Mouse (Mus musculus): Measurements from ENCODE around the gene 6030458C11Rik. TPM values are rescaled to one million over a fixed set of nuclear protein-coding genes. Genes with fewer than 3 reads are reported as not detected.

Gene 6030458C11Rik
- 34.9 and 38.3 TPM in 2 replicates for polyA plus RNA-seq (2016; fragmentation: Nextera tagmentation; extraction: Ambion mirVana)

- ATAC-seq (ENCODE audit: low FRiP score), result peak; percentile 100
- Histone ChIP-seq H3K9ac (peak within 1 kb of the TSS; percentile 90), H3K36me3 (replicated peaks) (peaks cover 44% of the 10 kb centered on the region), H3K4me1 (peaks cover 31% of the 10 kb centered on the region), H3K27ac (peak within 1 kb of the TSS; percentile 76), H3K4me2 (peak within 1 kb of the TSS; percentile 69), H3K4me3 (replicated peaks) (peak within 1 kb of the TSS; percentile 81), H3K27me3 (no peaks in the 10 kb centered on the region), H3K9me3 (no peaks in the 10 kb centered on the region)
- 1% methylated on average over 67 of the region's 67 CpGs for WGBS
These were observed at the start of gene 6030458C11Rik, which contains the start of gene Drosha for GRCm38 (mm10) chr15:12824197-12824952. 6030458C11Rik (minus strand) TSS chr15:12824649. Drosha (plus strand) TSS chr15:12824815.

GRCm38 (mm10) chr15:12867269-12867668 is 42.8 kb upstream of the 6030458C11Rik start:
- Histone ChIP-seq H3K4me3 (replicated peaks) (no peak overlapping the region), H3K27me3 (no peaks in the 10 kb centered on the region), H3K36me3 (replicated peaks) (peaks cover 63% of the 10 kb centered on the region), H3K4me2 (no peak overlapping the region), H3K4me1 (no peaks in the 10 kb centered on the region), H3K9me3 (no peaks in the 10 kb centered on the region), H3K27ac (no peak overlapping the region), H3K9ac (no peak overlapping the region)
- WGBS, result 78% methylated on average over 8 of the region's 8 CpGs
- no peak for ATAC-seq (ENCODE audit: low FRiP score)

- WGBS, result 87% methylated on average over 7 of the region's 7 CpGs
- Histone ChIP-seq H3K4me1 (no peaks in the 10 kb centered on the region), H3K9me3 (no peaks in the 10 kb centered on the region), H3K36me3 (replicated peaks) (peaks cover 68% of the 10 kb centered on the region), H3K27ac (no peak overlapping the region), H3K9ac (no peak overlapping the region), H3K27me3 (no peaks in the 10 kb centered on the region), H3K4me2 (no peak overlapping the region), H3K4me3 (replicated peaks) (no peak overlapping the region)
- ATAC-seq (ENCODE audit: low FRiP score), result no peak
These were observed 41.3 kb upstream of the 6030458C11Rik start for GRCm38 (mm10) chr15:12865595-12866314.

- Histone ChIP-seq H3K9ac (no peak overlapping the region), H3K9me3 (no peaks in the 10 kb centered on the region), H3K4me1 (no peaks in the 10 kb centered on the region), H3K4me3 (replicated peaks) (no peak overlapping the region), H3K4me2 (no peak overlapping the region), H3K27ac (no peak overlapping the region), H3K27me3 (no peaks in the 10 kb centered on the region), H3K36me3 (replicated peaks) (peaks cover 84% of the 10 kb centered on the region)
- WGBS, result 76% methylated on average over 1 of the region's 1 CpGs
- ATAC-seq (ENCODE audit: low FRiP score), result no peak
These were observed 39.2 kb upstream of the 6030458C11Rik start for GRCm38 (mm10) chr15:12863669-12864068.

- Histone ChIP-seq H3K4me3 (replicated peaks) (no peak overlapping the region), H3K9ac (no peak overlapping the region), H3K27ac (no peak overlapping the region), H3K27me3 (no peaks in the 10 kb centered on the region), H3K4me2 (no peak overlapping the region), H3K36me3 (replicated peaks) (peaks cover 85% of the 10 kb centered on the region), H3K9me3 (no peaks in the 10 kb centered on the region), H3K4me1 (no peaks in the 10 kb centered on the region)
- WGBS, result 96% methylated on average over 3 of the region's 3 CpGs
- no peak for ATAC-seq (ENCODE audit: low FRiP score)
These were observed 37.6 kb upstream of the 6030458C11Rik start for GRCm38 (mm10) chr15:12862061-12862460.

GRCm38 (mm10) chr15:12858645-12859044 is 34.2 kb upstream of the 6030458C11Rik start:
- Histone ChIP-seq H3K4me1 (no peaks in the 10 kb centered on the region), H3K27me3 (no peaks in the 10 kb centered on the region), H3K27ac (no peak overlapping the region), H3K9ac (no peak overlapping the region), H3K4me3 (replicated peaks) (no peak overlapping the region), H3K9me3 (no peaks in the 10 kb centered on the region), H3K4me2 (no peak overlapping the region), H3K36me3 (replicated peaks) (peaks cover 90% of the 10 kb centered on the region)
- ATAC-seq (ENCODE audit: low FRiP score), result no peak
- WGBS, result 100% methylated on average over 3 of the region's 3 CpGs

- WGBS, result 94% methylated on average over 12 of the region's 12 CpGs
- no peak overlapping the region for H3K27ac ChIP-seq
- no peaks in the 10 kb centered on the region for H3K4me1 ChIP-seq
- no peak for ATAC-seq (ENCODE audit: low FRiP score)
- H3K9me3 ChIP-seq, result no peaks in the 10 kb centered on the region
- H3K9ac ChIP-seq, result no peak overlapping the region
- no peak overlapping the region for H3K4me2 ChIP-seq
- H3K36me3 ChIP-seq (replicated peaks), result peaks cover 94% of the 10 kb centered on the region
- H3K27me3 ChIP-seq, result no peaks in the 10 kb centered on the region
- H3K4me3 ChIP-seq (replicated peaks), result no peak overlapping the region
These were observed 33.5 kb upstream of the 6030458C11Rik start for GRCm38 (mm10) chr15:12857840-12858516.

GRCm38 (mm10) chr15:12856780-12857179 is 32.3 kb upstream of the 6030458C11Rik start:
- peaks cover 95% of the 10 kb centered on the region for H3K36me3 ChIP-seq (replicated peaks)
- no peak for ATAC-seq (ENCODE audit: low FRiP score)
- no peak overlapping the region for H3K4me2 ChIP-seq
- no peaks in the 10 kb centered on the region for H3K4me1 ChIP-seq
- WGBS, result 97% methylated on average over 6 of the region's 6 CpGs
- no peaks in the 10 kb centered on the region for H3K9me3 ChIP-seq
- H3K27me3 ChIP-seq, result no peaks in the 10 kb centered on the region
- no peak overlapping the region for H3K4me3 ChIP-seq (replicated peaks)
- no peak overlapping the region for H3K9ac ChIP-seq
- H3K27ac ChIP-seq, result no peak overlapping the region

- no peak for ATAC-seq (ENCODE audit: low FRiP score)
- 94% methylated on average over 8 of the region's 8 CpGs for WGBS
- H3K36me3 ChIP-seq (replicated peaks), result peaks cover 92% of the 10 kb centered on the region
- H3K4me1 ChIP-seq, result no peaks in the 10 kb centered on the region
- no peaks in the 10 kb centered on the region for H3K9me3 ChIP-seq
- H3K27me3 ChIP-seq, result no peaks in the 10 kb centered on the region
- no peak overlapping the region for H3K27ac ChIP-seq
- H3K4me2 ChIP-seq, result no peak overlapping the region
- no peak overlapping the region for H3K4me3 ChIP-seq (replicated peaks)
- no peak overlapping the region for H3K9ac ChIP-seq
These were observed 29.0 kb upstream of the 6030458C11Rik start for GRCm38 (mm10) chr15:12853471-12853870.

- WGBS, result 88% methylated on average over 4 of the region's 4 CpGs
- ATAC-seq (ENCODE audit: low FRiP score), result no peak
- Histone ChIP-seq H3K27ac (no peak overlapping the region), H3K4me1 (no peaks in the 10 kb centered on the region), H3K9ac (no peak overlapping the region), H3K36me3 (replicated peaks) (peaks cover 91% of the 10 kb centered on the region), H3K4me3 (replicated peaks) (no peak overlapping the region), H3K9me3 (no peaks in the 10 kb centered on the region), H3K27me3 (no peaks in the 10 kb centered on the region), H3K4me2 (no peak overlapping the region)
These were observed 24.9 kb upstream of the 6030458C11Rik start for GRCm38 (mm10) chr15:12849373-12849772.

- no peaks in the 10 kb centered on the region for H3K9me3 ChIP-seq
These were observed 23.9 kb upstream of the 6030458C11Rik start for GRCm38 (mm10) chr15:12848196-12848975.

GRCm38 (mm10) chr15:12842833-12843232 is 18.4 kb upstream of the 6030458C11Rik start:
- peaks cover 89% of the 10 kb centered on the region for H3K36me3 ChIP-seq (replicated peaks)
- WGBS, result 82% methylated on average over 7 of the region's 7 CpGs
- no peak overlapping the region for H3K9ac ChIP-seq
- no peaks in the 10 kb centered on the region for H3K27me3 ChIP-seq
- H3K9me3 ChIP-seq, result no peaks in the 10 kb centered on the region
- H3K4me3 ChIP-seq (replicated peaks), result no peak overlapping the region
- ATAC-seq (ENCODE audit: low FRiP score), result no peak
- H3K4me1 ChIP-seq, result no peaks in the 10 kb centered on the region
- H3K27ac ChIP-seq, result no peak overlapping the region
- H3K4me2 ChIP-seq, result no peak overlapping the region

More at GRCm38 (mm10) chr15:12848196-12848975, 23.9 kb upstream of the 6030458C11Rik start:
- H3K4me1 ChIP-seq, result no peaks in the 10 kb centered on the region
- no peaks in the 10 kb centered on the region for H3K27me3 ChIP-seq
- H3K4me3 ChIP-seq (replicated peaks), result no peak overlapping the region
- 91% methylated on average over 11 of the region's 11 CpGs for WGBS
- H3K9ac ChIP-seq, result no peak overlapping the region
- H3K4me2 ChIP-seq, result no peak overlapping the region
- no peak overlapping the region for H3K27ac ChIP-seq
- no peak for ATAC-seq (ENCODE audit: low FRiP score)
- peaks cover 92% of the 10 kb centered on the region for H3K36me3 ChIP-seq (replicated peaks)

Measured in forebrain, embryonic 12.5 days (tissue).